Mouse (Mus musculus) E14TG2a.4 (cell line): ENCODE data around the gene Dars.

Experiments
- CTCF ChIP-seq: conservative IDR thresholded peaks from 2 replicates; pipeline ENCODE4 v1.5.1; 2014; ENCODE audit warnings: low read length
- NANOG ChIP-seq: IDR thresholded peaks from 2 replicates; pipeline ENCODE4 v1.6.1; 2014; ENCODE audit warnings: borderline replicate concordance, low read length, mixed read lengths

DNA sequence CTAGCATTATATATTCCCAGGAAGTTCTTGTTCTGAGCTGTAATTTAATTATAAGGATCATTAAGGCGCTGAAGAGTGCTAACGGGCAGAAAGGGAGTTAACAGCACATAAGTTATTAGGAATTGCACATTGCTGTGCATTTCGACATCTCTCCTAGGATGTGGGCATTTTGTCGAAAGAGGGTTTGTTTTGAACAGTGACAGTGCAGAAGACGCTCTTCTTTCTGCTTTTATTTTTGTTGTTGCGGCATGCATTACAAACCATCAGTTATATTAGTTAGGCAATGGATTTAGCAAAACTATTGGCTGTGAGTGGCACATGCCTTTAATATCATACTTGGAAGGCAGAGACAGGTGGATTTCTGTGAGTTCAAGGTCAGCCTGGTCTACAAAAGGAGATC, 43.6 kb upstream of the Dars start:
- TF ChIP-seq CTCF (no peak), NANOG (no peak)
